Mouse (Mus musculus): ENCODE results near the gene Trnp1.

DNA sequence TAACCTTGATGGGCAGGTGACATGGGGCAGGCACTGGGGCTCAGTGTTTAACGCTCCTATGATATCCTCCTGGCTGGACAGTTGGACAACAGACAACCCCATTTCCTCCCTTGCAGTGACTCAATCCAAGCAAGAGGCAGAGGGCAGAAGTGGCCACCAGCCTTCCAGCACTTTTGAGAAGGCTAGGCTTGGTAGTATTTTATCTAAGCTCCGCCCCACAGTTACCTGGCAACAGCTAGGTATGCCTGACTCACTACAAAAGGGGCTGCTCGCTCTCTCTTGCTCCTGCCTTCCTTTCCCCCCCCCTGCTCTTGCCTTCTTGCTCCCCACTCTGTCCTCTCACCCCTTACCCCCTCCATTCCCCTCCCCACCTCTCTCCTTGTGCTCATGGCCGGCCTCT, 37.0 kb downstream of the Trnp1 start:
- no peak for TF ChIP-seq CTCF (IDR thresholded peaks at IDR 0.05; ENCODE audit: insufficient read depth, low read length)
- no peak for TF ChIP-seq POLR2A (IDR thresholded peaks at IDR 0.05; ENCODE audit: borderline replicate concordance, extremely low read depth, low read depth, low read length)
